Mouse (Mus musculus) midbrain, embryonic 15.5 days (tissue): ENCODE results near the gene Nrd1. TPM values are rescaled to one million over a fixed set of nuclear protein-coding genes. Genes with fewer than 3 reads are reported as not detected.

ENCODE experiments used
- ATAC-seq: fragments of 200-750 bp; cut with Nextera tagmentation; replicated peaks from 2 replicates; pipeline ENCODE4 v1.8.0; 2017; ENCODE audit warnings: moderate TSS enrichment
- H3K27ac ChIP-seq: fragments of 300-500 bp; sonication (generic); 2 replicates; pipeline ENCODE4 v1.5.1; 2015; ENCODE audit warnings: mild to moderate bottlenecking, inconsistent platforms
- H3K27me3 ChIP-seq: fragments of 300-500 bp; sonication (generic); replicated peaks from 2 replicates; pipeline ENCODE4 v1.6.1; 2015; ENCODE audit warnings: inconsistent platforms
- H3K36me3 ChIP-seq: fragments of 300-500 bp; sonication (generic); replicated peaks from 2 replicates; pipeline ENCODE4 v1.6.1; 2015; ENCODE audit warnings: inconsistent platforms
- H3K4me1 ChIP-seq: fragments of 300-500 bp; sonication (generic); 2 replicates; pipeline ENCODE4 v1.6.1; 2015; ENCODE audit warnings: inconsistent platforms
- H3K4me2 ChIP-seq: fragments of 300-500 bp; sonication (generic); 2 replicates; pipeline ENCODE4 v1.6.1; 2015; ENCODE audit warnings: inconsistent platforms, mild to moderate bottlenecking, moderate library complexity
- H3K4me3 ChIP-seq: fragments of 300-500 bp; sonication (generic); 2 replicates; pipeline ENCODE4 v1.5.1; 2015; ENCODE audit warnings: mild to moderate bottlenecking, inconsistent platforms
- H3K9ac ChIP-seq: fragments of 300-500 bp; sonication (generic); 2 replicates; pipeline ENCODE4 v1.6.1; 2015; ENCODE audit warnings: mild to moderate bottlenecking, inconsistent platforms
- H3K9me3 ChIP-seq: fragments of 300-500 bp; sonication (generic); 2 replicates; pipeline ENCODE4 v1.6.1; 2016; ENCODE audit warnings: inconsistent platforms
- WGBS: fragments of 180-500 bp; shearing (Covaris S2); methylation state at CpG from one replicate; pipeline ENCODE4 v1.1.7; 2015; ENCODE audit warnings: mixed read lengths; 5-methylcytosine and 5-hydroxymethylcytosine counted together
- polyA plus RNA-seq: library from polyadenylated mRNA; unstranded; fragments of >200 nt; fragmentation: Nextera tagmentation; extraction: Ambion mirVana; gene quantifications from 2 replicates; pipeline ENCODE4 v1.2.1, GENCODE M21; 2015

Nrd1 gene
- polyA plus RNA-seq, 1 experiment from 2014 or later, result 80.0 TPM

DNA sequence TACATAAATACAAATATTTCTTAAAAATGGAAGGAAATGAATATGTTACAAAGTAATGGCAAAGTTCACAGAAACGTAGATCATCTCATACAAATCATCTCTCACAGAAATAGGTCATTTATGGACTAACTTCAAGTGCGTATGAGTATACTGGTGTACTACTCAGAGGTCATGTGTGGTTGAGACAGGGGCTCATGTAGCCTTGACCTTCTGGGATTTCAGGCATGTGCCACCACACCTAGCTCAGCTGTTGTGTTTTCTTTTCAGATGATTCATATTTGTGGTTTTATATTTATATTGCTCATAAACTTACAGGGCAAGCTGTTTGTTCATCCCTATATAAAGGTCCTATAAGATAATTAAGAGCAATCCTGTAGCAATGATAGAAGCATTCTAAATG is 29.8 kb downstream of the Nrd1 start:
- no peak overlapping the region for H3K4me3 ChIP-seq
- no peak overlapping the region for H3K27ac ChIP-seq
- H3K4me1 ChIP-seq, result no peaks in the 10 kb centered on the region
- no peaks in the 10 kb centered on the region for H3K9me3 ChIP-seq
- H3K27me3 ChIP-seq, result no peaks in the 10 kb centered on the region
- no peak overlapping the region for H3K9ac ChIP-seq
- H3K36me3 ChIP-seq, result peaks cover 18% of the 10 kb centered on the region
- ATAC-seq, result no peak
- no peak overlapping the region for H3K4me2 ChIP-seq
- 96% methylated on average over 2 of the region's 2 CpGs for WGBS

DNA sequence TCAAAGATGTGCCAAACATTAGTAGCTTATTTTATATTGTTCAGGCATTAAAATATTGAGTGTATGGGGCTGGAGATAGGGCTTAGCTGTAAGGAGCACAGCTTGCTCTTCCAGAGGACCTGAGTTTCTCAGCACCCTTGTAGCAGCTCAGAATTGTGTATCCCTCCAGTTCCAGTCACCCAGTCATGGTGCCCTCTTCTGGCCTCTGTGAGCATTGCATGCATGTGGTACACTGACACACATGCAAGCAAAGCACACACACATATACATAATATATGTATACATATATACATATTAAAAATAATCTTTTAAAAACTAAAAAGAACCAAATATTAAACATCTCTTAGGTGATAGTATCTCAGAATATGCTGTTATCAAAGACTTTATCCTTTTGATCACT is 35.9 kb downstream of the Nrd1 start:
- ATAC-seq, result no peak
- no peak overlapping the region for H3K27ac ChIP-seq
- no peak overlapping the region for H3K9ac ChIP-seq
- H3K9me3 ChIP-seq, result no peaks in the 10 kb centered on the region
- no peak overlapping the region for H3K4me2 ChIP-seq
- no peaks in the 10 kb centered on the region for H3K4me1 ChIP-seq
- no peak overlapping the region for H3K4me3 ChIP-seq
- H3K36me3 ChIP-seq, result peaks cover 30% of the 10 kb centered on the region
- H3K27me3 ChIP-seq, result no peaks in the 10 kb centered on the region

DNA sequence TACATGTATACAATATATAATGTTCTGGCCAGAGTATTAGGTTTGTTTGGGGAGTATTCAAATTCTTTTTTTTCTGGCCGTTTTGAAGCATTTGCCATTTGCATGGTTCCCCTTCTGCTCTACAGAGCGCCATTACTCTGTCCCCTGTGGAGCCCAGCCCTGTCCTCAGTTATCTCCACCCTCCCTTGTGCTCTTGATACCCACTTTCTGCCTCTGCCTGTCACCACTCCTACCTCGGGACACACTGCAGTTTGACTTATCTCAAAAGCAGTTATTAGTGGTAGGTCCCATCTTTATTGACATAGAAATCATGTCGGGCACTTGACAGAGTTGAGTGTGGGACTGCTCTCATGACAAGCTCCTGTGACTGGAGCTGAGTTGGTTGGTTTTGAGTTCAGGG is 42.3 kb downstream of the Nrd1 start:
- H3K27me3 ChIP-seq, result no peaks in the 10 kb centered on the region
- ATAC-seq, result no peak
- no peak overlapping the region for H3K4me2 ChIP-seq
- H3K4me1 ChIP-seq, result no peaks in the 10 kb centered on the region
- 88% methylated on average over 4 of the region's 4 CpGs for WGBS
- no peaks in the 10 kb centered on the region for H3K9me3 ChIP-seq
- H3K9ac ChIP-seq, result no peak overlapping the region
- no peak overlapping the region for H3K27ac ChIP-seq
- H3K4me3 ChIP-seq, result no peak overlapping the region
- peaks cover 53% of the 10 kb centered on the region for H3K36me3 ChIP-seq

DNA sequence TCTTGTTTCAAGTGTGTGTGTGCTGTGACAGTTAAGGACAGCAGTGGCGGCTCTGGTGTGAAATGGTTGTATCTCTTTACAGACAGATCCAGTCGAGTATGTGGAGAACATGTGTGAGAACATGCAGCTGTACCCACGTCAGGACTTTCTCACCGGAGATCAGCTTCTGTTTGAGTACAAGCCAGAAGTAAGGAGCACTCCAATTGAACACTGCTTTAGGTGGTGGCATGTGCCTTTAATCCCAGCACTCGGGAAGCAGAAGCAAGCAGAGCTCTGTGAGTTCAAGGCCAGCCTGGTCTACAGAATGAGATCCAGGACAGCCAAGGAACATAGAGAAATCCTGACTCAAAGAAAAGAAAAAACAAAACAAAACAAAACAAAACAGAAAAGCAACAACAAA is 42.8 kb downstream of the Nrd1 start:
- Histone ChIP-seq H3K4me3 (no peak overlapping the region), H3K27me3 (no peaks in the 10 kb centered on the region), H3K4me1 (no peaks in the 10 kb centered on the region), H3K9ac (no peak overlapping the region), H3K9me3 (no peaks in the 10 kb centered on the region), H3K36me3 (peaks cover 56% of the 10 kb centered on the region), H3K4me2 (no peak overlapping the region), H3K27ac (no peak overlapping the region)
- no peak for ATAC-seq
- WGBS, result 84% methylated on average over 5 of the region's 5 CpGs

DNA sequence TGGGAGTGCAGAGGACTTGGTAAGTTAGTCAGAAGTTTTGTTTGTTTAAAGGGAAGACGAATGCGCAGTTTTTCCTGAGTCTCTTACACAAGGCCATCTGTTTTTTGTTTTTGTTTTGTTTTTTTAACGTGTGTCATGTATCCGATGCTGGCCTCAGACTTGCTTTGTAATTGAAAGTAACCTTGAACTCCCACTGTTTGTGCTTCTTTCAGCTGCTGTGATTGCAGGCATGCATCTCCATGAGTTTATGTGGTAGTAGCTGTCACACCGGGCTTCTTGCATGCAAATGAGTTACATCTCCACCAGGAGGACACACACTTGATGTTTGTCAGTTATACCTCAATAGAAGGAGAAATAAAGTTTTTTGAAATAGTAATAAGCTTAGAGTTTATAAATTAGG is 43.3 kb downstream of the Nrd1 start:
- Histone ChIP-seq H3K36me3 (peaks cover 53% of the 10 kb centered on the region), H3K9ac (no peak overlapping the region), H3K4me3 (no peak overlapping the region), H3K4me2 (no peak overlapping the region), H3K27ac (no peak overlapping the region), H3K27me3 (no peaks in the 10 kb centered on the region), H3K4me1 (no peaks in the 10 kb centered on the region), H3K9me3 (no peaks in the 10 kb centered on the region)
- no peak for ATAC-seq
- WGBS, result 85% methylated on average over 5 of the region's 5 CpGs

DNA sequence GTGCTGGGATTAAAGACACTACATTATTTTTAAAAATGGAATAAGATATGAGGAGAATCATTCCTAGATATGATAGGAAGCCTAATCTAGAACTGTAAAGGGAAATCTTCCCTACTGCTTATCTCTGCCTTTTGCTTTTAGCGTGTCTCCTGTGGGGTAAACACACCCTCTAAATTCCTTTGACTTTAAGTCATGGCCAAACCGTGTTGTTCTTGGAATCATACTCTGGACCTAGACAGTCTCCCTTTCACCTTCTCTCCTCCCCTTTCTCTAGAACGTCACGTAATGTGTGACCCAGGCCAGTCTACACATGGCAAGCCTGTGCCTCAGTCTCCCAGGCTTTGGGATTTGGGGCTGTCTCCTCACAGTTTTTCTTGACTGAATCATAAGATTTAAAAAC is 47.8 kb downstream of the Nrd1 start:
- ATAC-seq, result no peak
- no peak overlapping the region for H3K9ac ChIP-seq
- no peak overlapping the region for H3K27ac ChIP-seq
- H3K4me3 ChIP-seq, result no peak overlapping the region
- no peaks in the 10 kb centered on the region for H3K27me3 ChIP-seq
- no peaks in the 10 kb centered on the region for H3K4me1 ChIP-seq
- H3K4me2 ChIP-seq, result no peak overlapping the region
- H3K9me3 ChIP-seq, result no peaks in the 10 kb centered on the region
- WGBS, result 84% methylated on average over 4 of the region's 4 CpGs
- peaks cover 46% of the 10 kb centered on the region for H3K36me3 ChIP-seq

DNA sequence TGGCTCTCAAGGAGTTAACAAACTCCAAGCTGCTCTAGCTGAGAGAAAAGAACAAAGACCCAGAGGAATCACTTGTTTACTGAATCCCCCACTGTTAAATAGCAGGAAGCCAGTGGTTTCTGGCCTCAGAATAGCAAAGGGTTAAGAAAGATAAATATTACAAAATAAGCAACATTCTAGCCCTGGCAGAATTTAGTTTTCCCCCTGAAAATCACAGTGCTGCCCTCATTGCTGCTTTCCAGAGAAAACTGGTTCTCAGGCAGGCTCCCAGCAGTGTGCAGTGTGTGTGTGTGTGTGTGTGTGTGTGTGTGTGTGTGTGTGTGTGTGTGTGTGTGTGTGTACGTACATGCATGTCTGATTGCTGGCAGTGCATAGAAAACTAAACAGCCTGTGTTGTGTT is 51.8 kb downstream of the Nrd1 start:
- no peaks in the 10 kb centered on the region for H3K9me3 ChIP-seq
- H3K27me3 ChIP-seq, result no peaks in the 10 kb centered on the region
- H3K27ac ChIP-seq, result 0 out of 2 replicates have a peak overlapping the region, but pooled peaks have one; percentile 34
- no peak overlapping the region for H3K9ac ChIP-seq
- no peak overlapping the region for H3K4me2 ChIP-seq
- peak; percentile 43; the same call in 1 of the 2 replicates for ATAC-seq
- no peaks in the 10 kb centered on the region for H3K4me1 ChIP-seq
- peaks cover 50% of the 10 kb centered on the region; the same call in 1 of the 2 replicates for H3K36me3 ChIP-seq
- WGBS, result 60% methylated on average over 1 of the region's 1 CpGs
- H3K4me3 ChIP-seq, result no peak overlapping the region

DNA sequence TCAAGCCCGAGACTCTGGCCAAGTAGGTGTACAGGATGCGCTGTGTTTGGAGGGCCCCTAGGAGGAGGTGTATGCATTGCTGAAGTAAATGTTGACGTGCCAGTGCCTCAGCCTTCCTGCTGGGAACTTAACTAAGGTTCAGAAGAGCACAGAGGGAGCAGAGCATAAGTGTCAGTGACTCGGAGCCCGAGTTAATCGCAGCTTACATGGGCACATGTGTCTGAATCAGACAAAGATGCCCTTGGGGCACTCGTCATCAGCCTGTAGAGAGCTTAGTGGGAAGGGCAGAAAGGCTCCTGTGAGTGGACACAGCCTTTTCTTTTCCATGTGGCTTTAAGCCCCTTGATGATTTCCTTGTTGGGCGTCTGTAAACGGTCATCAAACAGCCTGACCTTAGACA is 53.5 kb downstream of the Nrd1 start:
- H3K4me1 ChIP-seq, result no peaks in the 10 kb centered on the region
- no peaks in the 10 kb centered on the region for H3K27me3 ChIP-seq
- WGBS, result 73% methylated on average over 9 of the region's 9 CpGs
- H3K9ac ChIP-seq, result no peak overlapping the region
- H3K27ac ChIP-seq, result no peak overlapping the region
- peaks cover 51% of the 10 kb centered on the region for H3K36me3 ChIP-seq
- no peak for ATAC-seq
- H3K9me3 ChIP-seq, result no peaks in the 10 kb centered on the region
- H3K4me2 ChIP-seq, result no peak overlapping the region
- no peak overlapping the region for H3K4me3 ChIP-seq

DNA sequence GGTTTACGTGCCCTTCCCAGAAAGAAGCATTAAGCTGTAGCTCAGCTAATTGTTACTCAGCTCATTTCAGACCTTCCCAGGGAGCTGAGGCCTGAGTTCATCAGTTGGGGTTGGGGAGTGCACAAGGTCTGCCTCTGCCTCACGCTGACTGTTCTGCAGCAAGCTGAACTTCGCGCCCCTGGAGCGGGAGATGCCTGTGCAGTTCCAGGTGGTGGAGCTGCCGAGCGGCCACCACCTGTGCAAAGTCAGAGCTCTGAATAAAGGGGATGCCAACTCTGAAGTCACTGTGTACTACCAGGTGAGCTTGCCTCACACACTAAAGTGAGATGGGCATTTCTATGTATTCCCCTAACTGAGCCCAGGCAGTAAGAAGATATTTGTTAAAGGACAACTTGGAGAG is 55.9 kb downstream of the Nrd1 start:
- Histone ChIP-seq H3K27ac (no peak overlapping the region), H3K9me3 (no peaks in the 10 kb centered on the region), H3K4me3 (no peak overlapping the region), H3K9ac (no peak overlapping the region), H3K4me1 (no peaks in the 10 kb centered on the region), H3K4me2 (no peak overlapping the region), H3K36me3 (peaks cover 51% of the 10 kb centered on the region), H3K27me3 (no peaks in the 10 kb centered on the region)
- 83% methylated on average over 7 of the region's 7 CpGs for WGBS
- no peak for ATAC-seq

DNA sequence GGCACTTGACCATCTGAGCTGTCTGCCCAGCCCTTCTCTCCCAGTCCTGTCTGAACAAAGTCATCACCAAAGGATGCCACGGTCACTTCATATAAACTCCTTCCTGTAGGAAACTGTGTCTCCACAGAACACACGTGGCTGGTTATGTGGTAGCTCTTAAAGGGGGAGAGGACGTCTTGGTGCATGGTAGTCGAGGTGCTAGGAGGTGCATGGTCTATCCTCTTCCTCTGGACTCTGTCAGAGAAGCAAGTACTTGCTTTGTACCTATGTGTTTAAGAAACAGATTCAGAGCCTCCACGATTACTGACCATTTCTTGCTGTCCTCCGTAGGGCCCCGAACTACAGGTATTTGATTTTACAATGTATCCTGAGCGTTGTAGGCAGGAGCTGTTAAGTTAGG is 57.2 kb downstream of the Nrd1 start:
- Histone ChIP-seq H3K27ac (no peak overlapping the region), H3K36me3 (peaks cover 61% of the 10 kb centered on the region), H3K4me3 (no peak overlapping the region), H3K9me3 (no peaks in the 10 kb centered on the region), H3K27me3 (no peaks in the 10 kb centered on the region), H3K4me2 (no peak overlapping the region), H3K9ac (no peak overlapping the region), H3K4me1 (no peaks in the 10 kb centered on the region)
- no peak for ATAC-seq
- WGBS, result 94% methylated on average over 8 of the region's 8 CpGs

DNA sequence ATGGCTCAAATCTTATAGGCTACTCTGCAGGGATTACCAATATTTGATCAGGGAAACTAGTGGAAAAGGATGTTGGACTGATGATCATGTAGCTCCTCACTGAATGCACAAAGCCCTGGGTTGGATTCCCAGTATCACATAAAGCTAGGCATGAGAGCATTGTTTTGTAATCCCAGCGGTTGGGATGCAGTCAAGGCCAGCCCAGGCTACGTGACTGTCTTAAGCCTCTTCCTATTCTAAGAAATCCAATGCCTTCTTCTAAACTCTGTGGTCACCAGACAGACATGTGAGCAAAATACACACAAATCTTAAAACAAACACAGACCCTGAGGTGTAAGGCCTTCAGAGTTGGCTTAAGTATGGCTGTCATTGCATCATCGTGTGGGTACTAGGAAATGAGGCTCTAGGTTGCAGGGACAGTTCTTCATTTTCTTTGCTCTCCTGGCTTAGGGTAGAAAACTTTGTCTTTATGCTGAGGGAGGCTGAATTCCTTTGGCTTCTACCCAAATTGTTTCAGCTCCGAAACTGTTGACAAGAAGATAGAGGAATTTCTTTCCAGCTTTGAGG is 58.9 kb downstream of the Nrd1 start:
- H3K4me1 ChIP-seq, result no peaks in the 10 kb centered on the region

DNA sequence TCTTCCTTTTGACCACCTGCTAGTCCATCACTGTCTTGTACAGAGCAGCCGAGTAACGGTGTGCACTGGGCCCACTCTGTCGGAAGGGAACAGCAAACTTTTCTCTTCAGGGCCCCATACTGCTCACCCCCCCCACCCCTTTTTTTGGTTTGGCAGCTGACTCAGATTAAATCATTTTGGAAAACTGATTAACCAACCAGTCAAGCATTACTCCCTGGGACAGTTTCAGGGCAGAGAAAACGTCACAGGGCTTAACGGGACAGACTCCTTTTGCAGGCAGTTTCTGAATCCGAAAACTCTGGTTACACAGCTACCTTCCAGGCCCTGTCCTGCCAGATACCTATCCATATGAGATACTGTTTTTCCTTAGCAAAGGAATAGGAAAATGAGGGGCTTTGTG is 64.5 kb downstream of the Nrd1 start:
- Histone ChIP-seq H3K36me3 (peaks cover 52% of the 10 kb centered on the region), H3K4me2 (no peak overlapping the region), H3K27me3 (no peaks in the 10 kb centered on the region), H3K27ac (no peak overlapping the region), H3K9ac (no peak overlapping the region), H3K4me1 (no peaks in the 10 kb centered on the region), H3K4me3 (no peak overlapping the region), H3K9me3 (no peaks in the 10 kb centered on the region)
- WGBS, result 87% methylated on average over 6 of the region's 6 CpGs
- ATAC-seq, result no peak

More for the DNA sequence above, 58.9 kb downstream of the Nrd1 start:
- Histone ChIP-seq H3K9ac (no peak overlapping the region), H3K4me3 (no peak overlapping the region), H3K9me3 (no peaks in the 10 kb centered on the region), H3K4me2 (no peak overlapping the region), H3K36me3 (peaks cover 72% of the 10 kb centered on the region), H3K27ac (no peak overlapping the region), H3K27me3 (no peaks in the 10 kb centered on the region)
- no peak for ATAC-seq
- WGBS, result 89% methylated on average over 4 of the region's 4 CpGs

DNA sequence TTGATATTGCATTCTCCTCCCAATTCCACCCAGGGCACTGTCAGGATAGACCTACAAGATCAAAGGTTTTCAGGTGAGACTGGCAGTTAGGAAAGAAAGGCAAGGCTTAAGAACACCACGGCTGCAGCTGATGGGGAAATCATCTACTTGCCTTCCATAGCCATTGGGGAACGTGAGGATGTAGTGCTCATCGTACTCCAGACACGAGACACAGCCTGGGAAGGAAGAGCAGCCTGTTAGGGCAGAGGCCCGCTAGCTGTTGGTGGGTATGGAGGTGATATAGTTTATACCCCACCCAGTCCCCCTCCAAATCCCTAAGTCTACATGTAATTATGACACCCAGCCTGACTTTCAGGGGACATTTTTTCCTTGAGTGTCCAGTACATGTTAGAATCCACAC is 65.3 kb downstream of the Nrd1 start:
- H3K4me3 ChIP-seq, result no peak overlapping the region
- peaks cover 48% of the 10 kb centered on the region for H3K36me3 ChIP-seq
- no peak overlapping the region for H3K9ac ChIP-seq
- no peaks in the 10 kb centered on the region for H3K4me1 ChIP-seq
- no peaks in the 10 kb centered on the region for H3K27me3 ChIP-seq
- H3K27ac ChIP-seq, result no peak overlapping the region
- 94% methylated on average over 5 of the region's 5 CpGs for WGBS
- H3K9me3 ChIP-seq, result no peaks in the 10 kb centered on the region
- no peak overlapping the region for H3K4me2 ChIP-seq
- no peak for ATAC-seq
